Mouse (Mus musculus): ENCODE measurements at regions not wholly inside any gene's neighbourhood (a gene's known extent, or its start where the extent isn't known, plus 50 kb on each side); places are given as distances from the start of the nearest gene placed in this dataset.

- no peak for TF ChIP-seq CTCF (IDR thresholded peaks at IDR 0.05; ENCODE audit: extremely low read depth, insufficient read length, insufficient replicate concordance, low read depth, low read length)
- TF ChIP-seq POLR2A (IDR thresholded peaks at IDR 0.05; ENCODE audit: low read depth, low read length) = no peak
These were observed 148.3 kb upstream of the Nectin1 start for GRCm38 (mm10) chr9:43595461-43595860.

All from small intestine, adult 2 months (tissue).